Mouse (Mus musculus) stomach, postnatal 0 days (tissue): ENCODE results near the gene N4bp2.

ENCODE experiments used
- CTCF ChIP-seq: IDR thresholded peaks from 2 replicates; pipeline ENCODE4 v1.5.1; 2016; ENCODE audit warnings: antibody characterized with exemption, low read depth, mild to moderate bottlenecking, moderate library complexity
- EP300 ChIP-seq: optimal IDR thresholded peaks from 2 replicates; pipeline ENCODE3; 2016; ENCODE audit warnings: antibody characterized with exemption

DNA sequence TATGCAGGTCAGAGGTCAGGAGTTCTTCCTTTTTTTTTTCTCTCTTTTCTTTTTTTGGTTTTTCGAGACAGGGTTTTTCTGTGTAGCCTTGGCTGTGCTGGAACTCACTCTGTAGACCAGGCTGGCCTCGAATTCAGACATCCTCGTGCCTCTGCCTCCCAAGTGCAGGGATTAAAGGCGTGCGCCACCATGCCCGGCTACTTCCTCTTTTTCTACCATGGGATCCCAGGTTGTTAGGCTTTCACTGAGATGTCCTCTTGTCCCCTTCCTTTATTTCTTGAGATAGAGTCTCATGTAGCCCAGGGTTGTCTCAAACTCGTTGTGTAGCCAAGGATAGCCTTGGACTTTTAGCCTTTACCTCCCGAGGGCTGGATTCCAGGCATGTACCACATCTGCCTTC lies 83.2 kb downstream of the N4bp2 start:
- TF ChIP-seq CTCF = no peak
- no peak for TF ChIP-seq EP300
